Mouse (Mus musculus) heart, postnatal 0 days (tissue): ENCODE measurements at regions not wholly inside any gene's neighbourhood (a gene's known extent, or its start where the extent isn't known, plus 50 kb on each side); places are given as distances from the start of the nearest gene placed in this dataset.
A peak's percentile ranks its signal among the peaks of the same experiment; 100 is the strongest.

ENCODE experiments used
- CTCF ChIP-seq: IDR thresholded peaks from 2 replicates; pipeline ENCODE4 v1.5.1; 2016; ENCODE audit warnings: antibody characterized with exemption, control low read depth, low read depth
- EP300 ChIP-seq: IDR thresholded peaks from 2 replicates; pipeline ENCODE4 v1.6.1; 2016; ENCODE audit warnings: antibody characterized with exemption, low read depth

- no peak for TF ChIP-seq CTCF
- peak; percentile 67; the same call in 1 of the 2 replicates for TF ChIP-seq EP300
Measured at GRCm38 (mm10) chr13:72419532-72419931, 209.1 kb upstream of the Irx2 start.
